In the genomic region with DNA sequence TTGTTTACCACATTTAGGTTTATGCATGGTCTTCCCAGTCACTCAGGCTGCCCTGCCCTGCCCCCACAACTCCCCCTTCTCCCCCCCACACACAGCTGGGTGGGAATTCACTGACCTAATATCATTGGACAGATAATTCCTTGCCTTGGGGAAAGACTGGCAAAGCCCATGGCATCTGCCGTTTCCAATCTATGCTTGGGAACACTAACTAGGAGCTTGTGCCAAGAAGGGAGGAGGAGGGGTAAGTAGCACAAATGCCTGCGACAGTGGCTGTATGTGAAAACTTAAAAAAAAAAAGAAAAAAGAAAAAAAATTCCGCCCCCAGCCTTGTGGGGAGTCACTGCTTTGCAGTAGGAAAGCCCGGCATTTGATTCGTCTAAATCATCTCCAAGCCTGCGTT, we compare ENCODE assay signal across 8 mouse cellular contexts. TPM values are rescaled to one million over a fixed set of nuclear protein-coding genes. Genes with fewer than 3 reads are reported as not detected.
DNase-seq lines count a peak whose midpoint lies in the region; ATAC-seq lines count a peak whose summit lies in the region.

No protein-coding gene starts in this region.

- no peak for ATAC-seq in kidney, embryonic 14.5 days (ENCODE audit: low FRiP score, low TSS enrichment)

- H3K27me3 ChIP-seq in kidney, embryonic 14.5 days (ENCODE audit: control insufficient read depth, insufficient read depth, low read length): no peaks in the 10 kb centered on the region

- peak; percentile 45 for DNase-seq in adrenal gland, postnatal 14 days
- no peak for DNase-seq in adrenal gland, postnatal 25 days
- peak; percentile 59 to 65 for DNase-seq in right cerebral cortex, adult 2 months (ENCODE audit: low spot score in 2 of 2)
- DNase-seq in right cerebral cortex, postnatal 14 days: no peak
- peak; percentile 85 for DNase-seq in layer of hippocampus, adult 9-11 months
- peak; percentile 34 to 69 for DNase-seq in right cerebral cortex, postnatal 36 days (ENCODE audit: low spot score in 2 of 2)
- DNase-seq in thymus, postnatal 10 days (ENCODE audit: low spot score in 2 of 2): no peak

- H3K9ac ChIP-seq in kidney, embryonic 14.5 days (ENCODE audit: low read depth, low read length): no peak overlapping the region

- peaks cover 35% of the 10 kb centered on the region for H3K4me1 ChIP-seq in kidney, embryonic 14.5 days (ENCODE audit: control insufficient read depth, insufficient read depth, low read length)

- H3K4me3 ChIP-seq in kidney, embryonic 14.5 days (ENCODE audit: low read length): no peak overlapping the region

- H3K36me3 ChIP-seq in kidney, embryonic 14.5 days (ENCODE audit: control insufficient read depth, insufficient read depth, low read length): peaks cover 23% of the 10 kb centered on the region

- no peak overlapping the region for H3K27ac ChIP-seq in kidney, embryonic 14.5 days (ENCODE audit: low read depth, low read length)

- no peaks in the 10 kb centered on the region for H3K9me3 ChIP-seq in kidney, embryonic 14.5 days (ENCODE audit: control insufficient read depth, low read length)

- no peak overlapping the region for H3K4me2 ChIP-seq in kidney, embryonic 14.5 days (replicated peaks; ENCODE audit: low read depth, low read length)

- WGBS in kidney, embryonic 14.5 days: 56% methylated on average over 6 of the region's 6 CpGs

RNA-seq across cellular contexts. Expression of gene Fgfr2, which starts 56.4 kb away (rescaled TPM):
- 192 and 227 TPM in 2 replicates for total RNA-seq in adrenal gland, postnatal 14 days (2021)
- total RNA-seq in adrenal gland, postnatal 25 days (2021): 181 and 186 TPM in 2 replicates
- 62.8 and 133 TPM in 2 replicates for polyA plus RNA-seq in kidney, embryonic 14.5 days (2014; fragmentation: Nextera tagmentation; extraction: Ambion mirVana)

RNA-seq across cellular contexts. Expression of gene Ctbp2, which starts 57.4 kb away (rescaled TPM):
- 63.2 and 70.6 TPM in 2 replicates for total RNA-seq in adrenal gland, postnatal 14 days (2021)
- 69.9 and 80.6 TPM in 2 replicates for total RNA-seq in adrenal gland, postnatal 25 days (2021)
- 132 and 157 TPM in 2 replicates for polyA plus RNA-seq in kidney, embryonic 14.5 days (2014; fragmentation: Nextera tagmentation; extraction: Ambion mirVana)

Comparison
In these comparisons a context has a peak if more than half of its experiments do, and no peak if none do; other contexts are left out.
1. DNase-seq: peak in adrenal gland, postnatal 14 days (single experiment), right cerebral cortex, adult 2 months (2 of 2), layer of hippocampus, adult 9-11 months (single experiment) and right cerebral cortex, postnatal 36 days (2 of 2); none in adrenal gland, postnatal 25 days (single experiment), right cerebral cortex, postnatal 14 days (single experiment) and thymus, postnatal 10 days (0 of 2).